Mouse (Mus musculus) liver, postnatal 0 days (tissue): ENCODE data around the gene Gm3336.

ENCODE experiments used
- CTCF ChIP-seq: sonication (generic); IDR thresholded peaks from 2 replicates; pipeline ENCODE4 v1.5.1; 2016; ENCODE audit warnings: antibody characterized with exemption, low read depth
- EP300 ChIP-seq: IDR thresholded peaks from 2 replicates; pipeline ENCODE4 v1.6.1; 2016; ENCODE audit warnings: antibody characterized with exemption, low read depth, mild to moderate bottlenecking

DNA sequence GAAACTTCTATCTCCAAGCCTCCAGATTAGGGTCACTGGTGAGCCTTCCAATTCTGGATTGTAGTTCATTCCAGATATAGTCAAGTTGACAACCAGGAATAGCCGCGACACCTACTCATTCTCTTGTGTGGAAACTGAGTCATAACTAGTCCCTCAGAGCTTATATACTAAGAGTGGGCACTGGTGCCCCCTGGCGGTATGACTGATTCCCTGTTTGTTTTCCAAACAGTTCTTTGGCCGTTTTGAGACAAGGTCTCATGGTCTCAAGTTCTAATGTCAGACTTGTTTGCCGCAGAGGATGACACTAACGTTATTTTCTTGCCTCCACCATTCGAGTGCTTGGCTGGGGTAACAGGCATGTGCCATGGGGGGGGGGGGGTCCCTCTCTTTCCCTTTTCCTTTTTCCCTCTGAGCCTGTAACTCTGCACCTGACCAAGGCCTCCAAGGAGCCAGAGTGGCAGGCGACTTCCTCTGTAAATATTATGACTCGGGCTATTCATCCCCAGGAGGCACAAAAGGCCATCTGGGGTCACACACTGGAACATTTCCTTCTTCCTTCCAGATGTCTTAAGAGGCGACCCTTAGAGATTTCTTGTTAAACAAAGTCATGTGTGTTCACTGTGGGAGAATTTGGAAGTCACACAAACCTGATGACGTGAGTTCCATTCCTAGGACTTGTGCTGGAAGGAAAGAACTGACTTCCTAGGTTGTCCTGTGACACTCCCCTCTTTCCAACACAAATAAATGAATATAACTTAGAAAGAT lies 33.8 kb downstream of the Gm3336 start:
- TF ChIP-seq CTCF (peak; percentile 83), EP300 (peak; percentile 61)
